Mouse (Mus musculus): ENCODE data around the gene Fbxl19. TPM values are rescaled to one million over a fixed set of nuclear protein-coding genes. Genes with fewer than 3 reads are reported as not detected.

Gene Fbxl19
- total and polyA plus RNA-seq, 2 experiments: 1.9 to 4.7 TPM

DNA sequence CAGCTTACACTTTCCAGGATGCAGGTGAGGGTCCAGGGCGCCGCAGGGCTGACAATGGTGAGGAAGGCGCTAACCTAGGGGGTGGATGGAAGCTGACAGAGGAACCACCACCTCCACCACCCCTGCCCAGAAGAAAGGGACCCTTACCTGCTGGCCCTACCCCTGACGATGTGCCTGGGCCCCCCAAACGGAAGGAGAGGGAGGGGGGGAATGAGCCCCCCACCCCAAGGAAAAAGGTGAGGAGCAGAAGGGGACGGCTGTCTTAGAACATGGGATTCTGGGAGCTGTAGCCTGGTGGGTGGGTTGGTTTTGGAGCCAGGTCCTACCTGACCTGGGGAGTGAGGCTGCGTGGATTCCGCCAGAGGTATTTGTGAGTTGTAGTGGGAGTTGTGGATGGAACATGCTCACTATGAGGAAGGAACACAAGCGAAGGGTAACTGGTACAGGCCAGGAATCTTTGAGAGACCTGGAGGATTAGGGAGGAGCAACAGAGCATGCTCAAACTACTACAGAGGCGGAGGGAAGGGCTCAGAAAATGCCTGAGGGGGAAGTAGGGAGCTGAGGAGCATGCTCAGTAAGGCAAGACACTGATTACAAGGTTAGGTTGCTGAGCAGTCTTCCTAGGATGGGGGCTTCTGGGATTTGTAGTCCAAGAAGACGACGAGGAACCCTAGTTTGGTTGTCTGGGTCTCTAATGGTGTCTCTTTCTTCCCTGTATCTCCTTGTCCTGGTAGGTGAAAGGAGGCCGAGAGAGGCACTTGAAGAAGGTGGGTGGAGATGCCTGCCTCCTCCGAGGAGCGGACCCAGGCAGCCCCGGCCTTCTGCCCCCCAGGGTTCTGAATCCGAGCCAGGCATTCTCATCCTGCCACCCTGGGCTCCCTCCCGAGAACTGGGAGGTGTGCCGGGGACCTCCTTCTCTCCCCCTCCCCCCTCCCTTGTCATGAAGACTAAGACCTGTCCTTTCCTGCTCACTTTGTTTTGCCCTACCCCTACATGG, 6.1 kb downstream of the Fbxl19 start:
- TF ChIP-seq POLR2A (IDR thresholded peaks at IDR 0.05; ENCODE audit: extremely low read depth, insufficient read depth, low read length) (no peak), CTCF (IDR thresholded peaks at IDR 0.05; ENCODE audit: low read depth, low read length) (no peak)
- DNase-seq (ENCODE audit: extremely low read depth, low read depth, low spot score): no peak
- Histone ChIP-seq H3K4me1 (ENCODE audit: control insufficient read depth, insufficient read depth, low read length) (no peaks in the 10 kb centered on the region), H3K9ac (ENCODE audit: low read depth, low read length) (no peak overlapping the region), H3K79me2 (ENCODE audit: control insufficient read depth, insufficient read depth, low read length) (no peaks in the 10 kb centered on the region), H3K27ac (replicated peaks; ENCODE audit: insufficient read depth, low read depth, low read length) (no peak overlapping the region), H3K4me3 (ENCODE audit: insufficient read depth, low read depth, low read length) (no peak overlapping the region), H3K27me3 (ENCODE audit: control insufficient read depth, insufficient read depth, low read length) (no peaks in the 10 kb centered on the region), H3K36me3 (ENCODE audit: control insufficient read depth, insufficient read depth, low read length) (peaks cover 7% of the 10 kb centered on the region; the same call in 1 of the 2 replicates)
- 94% methylated on average over 19 of the region's 19 CpGs for WGBS

DNA sequence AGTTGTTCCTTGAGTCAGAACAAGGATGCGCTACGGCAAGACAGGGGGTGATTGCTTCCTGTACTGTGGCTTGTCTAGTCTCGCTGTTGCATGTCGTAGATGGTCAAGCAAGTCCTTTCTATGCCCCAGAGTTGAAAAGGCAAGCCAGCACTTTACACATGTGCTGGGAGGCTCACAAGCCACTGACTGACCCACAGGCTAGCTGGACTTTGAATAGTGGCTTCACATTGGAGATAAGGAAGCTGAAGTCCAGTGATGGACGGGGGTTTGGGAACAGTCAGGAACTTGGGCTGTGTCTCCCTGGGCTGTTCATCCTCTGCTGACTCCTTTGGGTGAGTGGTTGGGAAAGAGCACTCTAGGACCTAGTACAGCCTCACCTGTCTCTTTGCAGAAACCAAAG, 7.3 kb downstream of the Fbxl19 start:
- TF ChIP-seq POLR2A (IDR thresholded peaks at IDR 0.05; ENCODE audit: extremely low read depth, insufficient read depth, low read length): no peak
- no peak for TF ChIP-seq CTCF (IDR thresholded peaks at IDR 0.05; ENCODE audit: low read depth, low read length)
- Histone ChIP-seq H3K4me1 (ENCODE audit: control insufficient read depth, insufficient read depth, low read length) (no peaks in the 10 kb centered on the region), H3K27ac (replicated peaks; ENCODE audit: insufficient read depth, low read depth, low read length) (no peak overlapping the region), H3K27me3 (ENCODE audit: control insufficient read depth, insufficient read depth, low read length) (no peaks in the 10 kb centered on the region), H3K36me3 (ENCODE audit: control insufficient read depth, insufficient read depth, low read length) (peaks cover 7% of the 10 kb centered on the region; the same call in 1 of the 2 replicates), H3K4me3 (ENCODE audit: insufficient read depth, low read depth, low read length) (no peak overlapping the region), H3K9ac (ENCODE audit: low read depth, low read length) (no peak overlapping the region), H3K79me2 (ENCODE audit: control insufficient read depth, insufficient read depth, low read length) (no peaks in the 10 kb centered on the region)
- no peak for DNase-seq (ENCODE audit: extremely low read depth, low read depth, low spot score)
- 94% methylated on average over 5 of the region's 5 CpGs for WGBS

DNA sequence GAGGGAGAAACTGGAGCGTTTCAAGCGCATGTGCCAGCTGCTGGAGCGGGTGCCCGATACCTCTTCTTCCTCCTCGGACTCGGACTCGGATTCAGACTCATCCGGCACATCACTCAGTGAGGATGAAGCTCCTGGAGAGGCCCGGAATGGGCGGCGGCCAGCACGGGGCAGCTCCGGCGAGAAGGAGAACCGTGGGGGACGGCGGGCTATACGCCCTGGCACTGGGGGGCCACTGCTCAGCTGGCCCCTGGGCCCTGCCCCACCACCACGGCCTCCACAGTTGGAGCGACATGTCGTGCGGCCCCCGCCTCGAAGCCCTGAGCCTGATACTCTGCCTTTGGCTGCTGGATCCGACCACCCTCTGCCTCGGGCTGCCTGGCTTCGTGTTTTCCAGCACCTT, 7.7 kb downstream of the Fbxl19 start:
- 97% methylated on average over 27 of the region's 27 CpGs for WGBS
- H3K27ac ChIP-seq (replicated peaks; ENCODE audit: insufficient read depth, low read depth, low read length): no peak overlapping the region
- H3K79me2 ChIP-seq (ENCODE audit: control insufficient read depth, insufficient read depth, low read length): no peaks in the 10 kb centered on the region
- H3K4me3 ChIP-seq (ENCODE audit: insufficient read depth, low read depth, low read length): no peak overlapping the region
- DNase-seq (ENCODE audit: extremely low read depth, low read depth, low spot score): no peak
- TF ChIP-seq POLR2A (IDR thresholded peaks at IDR 0.05; ENCODE audit: extremely low read depth, insufficient read depth, low read length) (no peak), CTCF (IDR thresholded peaks at IDR 0.05; ENCODE audit: low read depth, low read length) (no peak)
- no peaks in the 10 kb centered on the region for H3K4me1 ChIP-seq (ENCODE audit: control insufficient read depth, insufficient read depth, low read length)
- no peaks in the 10 kb centered on the region for H3K27me3 ChIP-seq (ENCODE audit: control insufficient read depth, insufficient read depth, low read length)
- no peak overlapping the region for H3K9ac ChIP-seq (ENCODE audit: low read depth, low read length)
- H3K36me3 ChIP-seq (ENCODE audit: control insufficient read depth, insufficient read depth, low read length): peaks cover 7% of the 10 kb centered on the region; the same call in 1 of the 2 replicates

DNA sequence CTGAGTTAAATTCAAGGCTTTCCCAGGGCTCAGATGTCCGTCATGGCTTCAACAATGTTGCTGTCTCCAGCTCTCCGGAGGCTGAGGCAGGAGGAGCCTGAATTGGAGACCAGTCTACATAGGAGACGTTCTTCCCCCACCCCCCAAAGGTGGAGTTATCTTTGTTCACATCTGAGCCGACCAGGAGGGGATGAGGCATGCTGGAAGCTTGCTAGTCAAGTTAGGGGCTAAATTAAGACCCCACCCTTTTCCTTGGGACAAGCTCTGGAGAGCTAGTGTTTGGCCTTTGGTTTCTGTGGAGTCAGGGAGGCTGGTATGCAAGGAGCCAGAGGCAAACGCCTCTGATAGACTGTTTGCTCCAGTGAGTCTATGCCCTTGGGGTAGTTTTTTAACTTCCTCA, 8.8 kb downstream of the Fbxl19 start:
- 80% methylated on average over 5 of the region's 5 CpGs for WGBS
- Histone ChIP-seq H3K4me3 (ENCODE audit: insufficient read depth, low read depth, low read length) (no peak overlapping the region), H3K9ac (ENCODE audit: low read depth, low read length) (no peak overlapping the region), H3K79me2 (ENCODE audit: control insufficient read depth, insufficient read depth, low read length) (no peaks in the 10 kb centered on the region), H3K27me3 (ENCODE audit: control insufficient read depth, insufficient read depth, low read length) (no peaks in the 10 kb centered on the region), H3K36me3 (ENCODE audit: control insufficient read depth, insufficient read depth, low read length) (peaks cover 7% of the 10 kb centered on the region; the same call in 1 of the 2 replicates), H3K4me1 (ENCODE audit: control insufficient read depth, insufficient read depth, low read length) (no peaks in the 10 kb centered on the region), H3K27ac (replicated peaks; ENCODE audit: insufficient read depth, low read depth, low read length) (no peak overlapping the region)
- TF ChIP-seq CTCF (IDR thresholded peaks at IDR 0.05; ENCODE audit: low read depth, low read length): no peak
- no peak for TF ChIP-seq POLR2A (IDR thresholded peaks at IDR 0.05; ENCODE audit: extremely low read depth, insufficient read depth, low read length)
- DNase-seq (ENCODE audit: extremely low read depth, low read depth, low spot score): no peak

DNA sequence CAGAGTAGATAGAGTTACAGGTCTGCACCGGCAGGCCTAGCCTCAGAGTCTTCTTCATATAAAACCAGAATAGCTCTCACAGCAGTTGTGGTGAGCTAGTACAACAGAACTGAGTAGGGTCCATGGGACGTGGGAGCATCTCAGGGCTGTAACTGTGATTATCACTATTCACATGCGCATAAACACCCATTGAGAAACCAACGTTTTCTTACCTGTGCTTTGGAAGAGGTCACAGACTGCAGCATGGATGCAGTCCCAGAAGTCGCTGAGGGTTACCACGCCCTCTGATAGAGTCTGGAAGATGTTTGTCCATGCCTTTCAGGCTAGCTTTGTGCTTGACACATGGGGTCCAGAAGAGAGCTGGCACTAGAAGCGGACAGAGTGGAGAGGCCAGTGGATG, 9.4 kb downstream of the Fbxl19 start:
- Histone ChIP-seq H3K9ac (ENCODE audit: low read depth, low read length) (no peak overlapping the region), H3K4me1 (ENCODE audit: control insufficient read depth, insufficient read depth, low read length) (no peaks in the 10 kb centered on the region), H3K36me3 (ENCODE audit: control insufficient read depth, insufficient read depth, low read length) (peaks cover 7% of the 10 kb centered on the region; the same call in 1 of the 2 replicates), H3K27me3 (ENCODE audit: control insufficient read depth, insufficient read depth, low read length) (no peaks in the 10 kb centered on the region), H3K27ac (replicated peaks; ENCODE audit: insufficient read depth, low read depth, low read length) (no peak overlapping the region), H3K4me3 (ENCODE audit: insufficient read depth, low read depth, low read length) (no peak overlapping the region), H3K79me2 (ENCODE audit: control insufficient read depth, insufficient read depth, low read length) (no peaks in the 10 kb centered on the region)
- no peak for DNase-seq (ENCODE audit: extremely low read depth, low read depth, low spot score)
- WGBS: 90% methylated on average over 7 of the region's 7 CpGs
- no peak for TF ChIP-seq CTCF (IDR thresholded peaks at IDR 0.05; ENCODE audit: low read depth, low read length)
- no peak for TF ChIP-seq POLR2A (IDR thresholded peaks at IDR 0.05; ENCODE audit: extremely low read depth, insufficient read depth, low read length)

DNA sequence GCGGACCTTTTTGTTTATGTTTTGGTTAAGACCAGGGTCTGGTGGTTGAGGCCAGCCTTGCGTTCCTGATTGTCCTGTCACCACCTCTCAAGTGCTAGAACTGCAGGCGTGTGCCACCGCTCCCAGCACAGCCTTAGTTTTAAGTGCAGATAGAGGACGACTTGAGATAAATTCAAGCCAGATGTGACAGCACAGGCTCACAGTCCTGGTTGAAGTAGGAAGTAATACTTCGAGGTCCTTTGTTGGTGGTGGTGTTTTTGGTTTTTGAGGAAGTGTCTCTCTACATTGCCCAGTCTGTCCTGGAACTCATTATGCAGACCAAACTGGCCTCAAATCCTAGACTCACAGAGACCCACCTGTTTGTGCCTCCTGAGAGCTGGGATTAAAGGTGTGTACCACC, 15.4 kb downstream of the Fbxl19 start:
- Histone ChIP-seq H3K36me3 (ENCODE audit: control insufficient read depth, insufficient read depth, low read length) (peaks cover 5% of the 10 kb centered on the region; the same call in 1 of the 2 replicates), H3K4me3 (ENCODE audit: insufficient read depth, low read depth, low read length) (no peak overlapping the region), H3K9ac (ENCODE audit: low read depth, low read length) (no peak overlapping the region), H3K4me1 (ENCODE audit: control insufficient read depth, insufficient read depth, low read length) (no peaks in the 10 kb centered on the region), H3K27me3 (ENCODE audit: control insufficient read depth, insufficient read depth, low read length) (no peaks in the 10 kb centered on the region), H3K79me2 (ENCODE audit: control insufficient read depth, insufficient read depth, low read length) (no peaks in the 10 kb centered on the region), H3K27ac (replicated peaks; ENCODE audit: insufficient read depth, low read depth, low read length) (no peak overlapping the region)
- TF ChIP-seq POLR2A (IDR thresholded peaks at IDR 0.05; ENCODE audit: extremely low read depth, insufficient read depth, low read length): no peak
- TF ChIP-seq CTCF (IDR thresholded peaks at IDR 0.05; ENCODE audit: low read depth, low read length): no peak
- DNase-seq (ENCODE audit: extremely low read depth, low read depth, low spot score): no peak
- 86% methylated on average over 6 of the region's 6 CpGs for WGBS
